Mouse (Mus musculus) kidney, postnatal 0 days (tissue): Measurements from ENCODE around the gene Pold3. TPM values are rescaled to one million over a fixed set of nuclear protein-coding genes. Genes with fewer than 3 reads are reported as not detected.
"Not testable (repeated sequence)": the region's sequence is repeated elsewhere in the genome, so short reads cannot be mapped to it uniquely, and the experiment has no call there.

Experiments
- ATAC-seq: fragments of 200-750 bp; cut with Nextera tagmentation; replicated peaks from 2 replicates; pipeline ENCODE4 v1.8.0; 2017; ENCODE audit warnings: low read depth, moderate number of reproducible peaks, moderate TSS enrichment, moderate library complexity; ENCODE audit not compliant: low FRiP score
- DNase-seq: peaks from one replicate; pipeline ENCODE4 v3.0.0-alpha.2; 2016; ENCODE audit warnings: low spot score
- H3K27ac ChIP-seq: fragments of 300-500 bp; sonication (generic); 2 replicates; pipeline ENCODE4 v1.5.1; 2014; ENCODE audit warnings: mild to moderate bottlenecking
- H3K27me3 ChIP-seq: fragments of 300-500 bp; sonication (generic); 2 replicates; pipeline ENCODE4 v1.6.1; 2014; ENCODE audit warnings: low read length, mixed read lengths; ENCODE audit not compliant: insufficient read depth
- H3K36me3 ChIP-seq: fragments of 300-500 bp; sonication (generic); 2 replicates; pipeline ENCODE4 v1.6.1; 2014; ENCODE audit warnings: low read length, mixed read lengths; ENCODE audit not compliant: insufficient read depth
- H3K4me1 ChIP-seq: fragments of 300-500 bp; sonication (generic); replicated peaks from 2 replicates; pipeline ENCODE4 v1.6.1; 2014; ENCODE audit warnings: antibody characterized with exemption, low read length, mixed read lengths; ENCODE audit not compliant: insufficient read depth
- H3K4me2 ChIP-seq: fragments of 300-500 bp; sonication (generic); 2 replicates; pipeline ENCODE4 v1.6.1; 2014; ENCODE audit warnings: mild to moderate bottlenecking, low read length, moderate library complexity, mixed read lengths
- H3K4me3 ChIP-seq: fragments of 300-500 bp; sonication (generic); replicated peaks from 2 replicates; pipeline ENCODE4 v1.5.1; 2014; ENCODE audit warnings: low read depth, low read length
- H3K9ac ChIP-seq: fragments of 300-500 bp; sonication (generic); 2 replicates; pipeline ENCODE4 v1.6.1; 2014; ENCODE audit warnings: low read depth, low read length
- H3K9me3 ChIP-seq: fragments of 300-500 bp; sonication (generic); replicated peaks from 2 replicates; pipeline ENCODE4 v1.6.1; 2016; ENCODE audit warnings: low read length, inconsistent platforms, mixed read lengths
- CTCF ChIP-seq: IDR thresholded peaks from 2 replicates; pipeline ENCODE4 v1.5.1; 2016; ENCODE audit warnings: antibody characterized with exemption, low read depth, mild to moderate bottlenecking, moderate library complexity
- WGBS: fragments of 180-500 bp; shearing (Covaris S2); extraction: QIAGEN DNeasy Blood & Tissue Kit; methylation state at CpG from one replicate; pipeline ENCODE4 v1.1.7; 2014; 5-methylcytosine and 5-hydroxymethylcytosine counted together
- polyA plus RNA-seq: library from polyadenylated mRNA; unstranded; fragments of >200 nt; fragmentation: Nextera tagmentation; extraction: Ambion mirVana; gene quantifications from 2 replicates; pipeline ENCODE4 v1.2.1, GENCODE M21; 2015

Gene Pold3
- polyA plus RNA-seq, 1 experiment from 2014 or later = 34.8 TPM

DNA sequence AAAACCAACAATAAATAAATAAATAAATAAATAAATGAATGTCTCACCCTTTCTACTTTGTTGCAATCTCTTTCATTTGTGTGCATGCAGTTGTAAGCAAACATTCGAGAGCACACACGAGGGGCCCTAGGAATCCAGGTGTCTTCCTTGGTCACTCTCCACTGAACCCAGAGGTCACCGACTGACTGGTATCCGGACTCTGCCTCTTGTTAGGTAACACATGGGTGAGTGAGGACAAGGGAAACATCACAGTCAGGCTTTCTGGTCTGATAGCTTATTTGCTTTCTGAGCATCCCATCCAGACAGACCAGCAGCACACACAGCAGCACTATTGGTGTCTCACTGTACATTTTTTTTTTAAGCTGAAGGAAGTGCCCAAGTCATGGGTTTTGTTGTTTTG is 44.3 kb downstream of the Pold3 start:
- 42% methylated on average over 4 of the region's 4 CpGs for WGBS
- no peak overlapping the region for H3K9ac ChIP-seq
- H3K36me3 ChIP-seq = no peaks in the 10 kb centered on the region
- no peak for TF ChIP-seq CTCF
- no peaks in the 10 kb centered on the region for H3K4me1 ChIP-seq
- ATAC-seq (peak; percentile 65; the same call in 1 of the 2 replicates), DNase-seq (no peak)
- no peak overlapping the region for H3K4me3 ChIP-seq
- no peaks in the 10 kb centered on the region for H3K27me3 ChIP-seq
- no peak overlapping the region for H3K27ac ChIP-seq
- no peaks in the 10 kb centered on the region for H3K9me3 ChIP-seq
- no peak overlapping the region for H3K4me2 ChIP-seq

DNA sequence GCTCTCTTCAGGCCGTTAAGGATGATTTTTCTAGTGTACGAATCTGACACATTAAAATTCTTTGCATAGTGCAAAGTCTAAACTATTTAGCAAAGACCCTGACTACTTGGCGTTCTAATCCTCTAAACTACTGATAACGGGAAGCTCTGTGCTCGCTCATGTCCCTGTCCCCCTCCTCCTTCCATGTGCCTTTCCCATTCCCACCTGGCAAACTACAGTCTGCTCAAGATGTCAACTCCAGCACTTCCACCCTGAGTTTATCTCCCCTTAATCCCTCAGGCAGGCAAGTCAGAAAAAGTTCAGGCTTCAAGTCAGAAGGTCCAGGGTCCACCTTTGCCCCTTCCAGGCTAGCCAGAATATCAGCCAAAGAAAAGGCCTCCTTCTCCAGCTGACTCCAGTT is 45.1 kb downstream of the Pold3 start:
- WGBS = 79% methylated on average over 5 of the region's 5 CpGs
- Histone ChIP-seq H3K4me2 (no peak overlapping the region), H3K27ac (no peak overlapping the region), H3K4me1 (no peaks in the 10 kb centered on the region), H3K9ac (no peak overlapping the region), H3K9me3 (no peaks in the 10 kb centered on the region), H3K27me3 (no peaks in the 10 kb centered on the region), H3K36me3 (no peaks in the 10 kb centered on the region), H3K4me3 (no peak overlapping the region)
- TF ChIP-seq CTCF = no peak
- no peak for ATAC-seq
- DNase-seq = no peak

DNA sequence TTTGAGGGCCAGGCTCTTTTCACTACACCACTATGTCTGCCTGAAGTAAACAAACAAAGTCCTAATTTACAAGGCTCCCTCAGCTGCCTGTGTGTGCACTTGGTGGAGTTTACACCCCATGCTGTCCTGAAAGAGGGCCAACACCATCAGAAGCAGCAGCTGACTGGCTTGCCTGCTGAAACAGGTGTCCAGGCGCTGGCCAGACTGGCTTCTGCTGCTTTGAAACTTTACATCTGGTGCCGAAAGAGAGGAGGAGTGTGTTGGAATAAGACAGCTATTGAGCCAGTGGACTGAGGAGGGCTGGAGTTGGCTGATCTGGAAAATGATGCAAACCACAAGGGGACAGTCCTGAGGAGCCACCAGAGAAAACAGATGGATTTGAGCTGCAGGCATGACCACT is 47.4 kb downstream of the Pold3 start:
- H3K36me3 ChIP-seq = no peaks in the 10 kb centered on the region
- no peak overlapping the region for H3K27ac ChIP-seq
- no peaks in the 10 kb centered on the region for H3K27me3 ChIP-seq
- no peaks in the 10 kb centered on the region for H3K4me1 ChIP-seq
- H3K4me2 ChIP-seq = no peak overlapping the region
- WGBS = 45% methylated on average over 2 of the region's 2 CpGs
- no peak overlapping the region for H3K4me3 ChIP-seq
- peak; percentile 27 for DNase-seq
- TF ChIP-seq CTCF = no peak
- no peak overlapping the region for H3K9ac ChIP-seq
- H3K9me3 ChIP-seq = no peaks in the 10 kb centered on the region
- no peak for ATAC-seq

DNA sequence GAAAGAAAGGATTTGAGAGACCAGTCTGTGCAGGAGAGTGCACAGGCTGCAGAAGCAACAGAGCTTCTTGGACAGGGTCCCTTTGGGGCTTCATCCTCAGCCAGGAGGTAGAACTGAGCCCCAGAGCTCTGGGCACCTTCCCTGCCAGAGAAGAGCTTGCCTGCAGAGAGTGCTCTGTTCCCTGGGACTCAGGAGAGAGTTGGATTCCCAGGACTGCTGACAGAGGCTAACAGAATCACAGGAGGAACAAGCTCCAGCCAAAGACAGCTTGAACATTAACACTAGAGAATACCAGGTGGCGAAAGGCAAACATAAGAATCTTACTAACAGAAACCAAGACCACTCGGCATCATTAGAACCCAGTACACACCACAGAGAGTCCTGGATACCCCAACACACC is 68.4 kb downstream of the Pold3 start:
- H3K36me3 ChIP-seq, ATAC-seq, H3K4me2 ChIP-seq, H3K27ac ChIP-seq, H3K4me3 ChIP-seq, H3K27me3 ChIP-seq, H3K9ac ChIP-seq, DNase-seq, H3K4me1 ChIP-seq, H3K9me3 ChIP-seq: not testable (repeated sequence)
- WGBS = 95% methylated on average over 2 of the region's 2 CpGs

DNA sequence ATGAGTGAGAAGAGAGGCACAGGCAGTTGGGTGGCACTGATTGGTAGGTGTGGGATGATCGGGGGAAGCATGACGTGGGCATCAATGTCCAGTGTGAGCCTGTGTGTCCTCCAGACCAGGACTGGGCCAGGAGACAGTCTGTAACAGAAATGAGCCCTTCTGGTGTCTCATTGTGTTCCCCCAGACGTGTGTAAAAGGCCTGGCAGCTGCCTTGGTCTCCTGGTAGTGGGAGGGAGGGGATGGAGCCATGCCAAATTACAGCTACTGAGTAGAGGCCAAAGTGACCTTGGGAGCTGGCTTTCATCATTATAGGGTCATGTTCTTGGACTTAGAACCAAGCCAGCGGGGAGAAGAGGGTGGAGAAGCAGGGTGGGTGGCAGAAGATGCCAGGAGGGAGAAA is 69.5 kb downstream of the Pold3 start:
- 67% methylated on average over 4 of the region's 4 CpGs for WGBS
- Histone ChIP-seq H3K4me1 (no peaks in the 10 kb centered on the region), H3K4me2 (no peak overlapping the region), H3K27ac (no peak overlapping the region), H3K27me3 (no peaks in the 10 kb centered on the region), H3K4me3 (no peak overlapping the region), H3K9ac (no peak overlapping the region), H3K9me3 (no peaks in the 10 kb centered on the region), H3K36me3 (no peaks in the 10 kb centered on the region)
- no peak for ATAC-seq
- no peak for TF ChIP-seq CTCF
- DNase-seq = no peak

GRCm38 (mm10) chr7:100046486-100046885 is 74.9 kb downstream of the Pold3 start:
- Histone ChIP-seq H3K9ac (no peak overlapping the region), H3K4me3 (no peak overlapping the region), H3K36me3 (no peaks in the 10 kb centered on the region), H3K27me3 (no peaks in the 10 kb centered on the region), H3K4me1 (peaks cover 14% of the 10 kb centered on the region; the same call in 1 of the 2 replicates), H3K27ac (no peak overlapping the region), H3K4me2 (no peak overlapping the region), H3K9me3 (no peaks in the 10 kb centered on the region)
- DNase-seq (no peak), ATAC-seq (no peak; the same call in 1 of the 2 replicates)
- TF ChIP-seq CTCF = no peak
- 52% methylated on average over 2 of the region's 2 CpGs for WGBS

DNA sequence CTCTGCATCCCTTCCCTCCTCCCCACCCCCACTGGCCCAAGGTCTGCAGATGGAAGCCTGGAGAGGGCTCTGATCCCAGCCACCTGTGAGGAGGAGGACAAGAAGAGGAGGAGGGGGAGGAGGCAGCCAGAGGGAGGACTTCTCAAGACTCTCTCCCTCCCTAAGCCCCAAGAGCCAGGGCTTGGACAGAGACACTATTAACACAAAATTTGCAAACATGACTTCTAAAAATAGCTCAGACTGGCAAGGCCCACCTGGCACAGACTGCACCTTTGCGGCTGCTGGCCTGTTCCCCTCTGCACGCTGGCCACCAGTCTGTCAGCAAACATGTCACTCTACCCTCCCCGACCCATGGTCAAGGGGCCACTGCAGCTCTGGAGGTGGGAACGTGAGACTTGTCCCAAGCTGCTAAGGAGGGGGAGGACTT is 77.7 kb downstream of the Pold3 start:
- H3K9ac ChIP-seq = no peak overlapping the region
- no peak overlapping the region for H3K4me2 ChIP-seq
- ATAC-seq = no peak

More for the DNA sequence above, 77.7 kb downstream of the Pold3 start:
- H3K27ac ChIP-seq = no peak overlapping the region
- H3K36me3 ChIP-seq = no peaks in the 10 kb centered on the region
- no peak for DNase-seq
- H3K4me1 ChIP-seq = peaks cover 14% of the 10 kb centered on the region; the same call in 1 of the 2 replicates
- H3K27me3 ChIP-seq = no peaks in the 10 kb centered on the region
- no peak overlapping the region for H3K4me3 ChIP-seq
- TF ChIP-seq CTCF = no peak
- WGBS = 19% methylated on average over 4 of the region's 4 CpGs
- no peaks in the 10 kb centered on the region for H3K9me3 ChIP-seq
